Mouse (Mus musculus): Measurements from ENCODE around the gene Ift46.

DNA sequence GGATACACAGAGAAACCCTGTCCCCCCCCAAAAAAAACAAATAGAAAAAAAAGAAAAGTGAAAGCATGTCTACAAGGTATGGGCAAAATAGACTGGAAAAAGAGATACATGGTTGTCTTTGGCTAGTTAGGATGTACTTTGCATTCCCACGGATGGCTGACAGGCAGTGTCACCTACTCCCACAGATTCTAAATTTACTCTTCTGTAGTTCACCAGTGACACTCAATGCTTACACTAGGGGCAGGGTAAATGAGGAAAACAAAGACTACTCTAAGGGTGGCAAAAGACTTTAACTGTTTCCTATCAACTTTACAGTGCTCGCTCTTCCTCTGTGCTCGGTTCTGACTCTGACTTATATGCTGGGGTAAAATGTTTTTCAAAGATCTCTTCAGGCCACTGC, 21.0 kb upstream of the Ift46 start:
- TF ChIP-seq GATA1 (IDR thresholded peaks at IDR 0.05; ENCODE audit: low read length) = no peak
- no peak for TF ChIP-seq TAL1 (IDR thresholded peaks at IDR 0.05; ENCODE audit: low read length)

Measured in erythroblast, embryonic 14.5 days (primary cell).